Mouse (Mus musculus) olfactory bulb, adult 2 months (tissue): ENCODE results near the gene Dnase1. TPM values are rescaled to one million over a fixed set of nuclear protein-coding genes. Genes with fewer than 3 reads are reported as not detected.

Experiments
- H3K27ac ChIP-seq: fragments of 200-500 bp; 2 replicates; pipeline ENCODE4 v1.5.1; 2012; ENCODE audit warnings: low read depth, low read length; ENCODE audit not compliant: insufficient read depth
- H3K4me1 ChIP-seq: fragments of 200-500 bp; 2 replicates; pipeline ENCODE4 v1.6.1; 2012; ENCODE audit warnings: low read length; ENCODE audit not compliant: control insufficient read depth, insufficient read depth
- H3K4me3 ChIP-seq: fragments of 200-500 bp; 2 replicates; pipeline ENCODE4 v1.5.1; 2012; ENCODE audit warnings: mild to moderate bottlenecking, low read depth, low read length, moderate library complexity; ENCODE audit not compliant: insufficient read depth
- CTCF ChIP-seq: fragments of 200-500 bp; IDR thresholded peaks from 2 replicates; pipeline ENCODE4 v1.5.1; 2012; ENCODE audit warnings: low read depth, mild to moderate bottlenecking, low read length, moderate library complexity; ENCODE audit not compliant: insufficient read depth
- POLR2A ChIP-seq: fragments of 200-500 bp; IDR thresholded peaks from 2 replicates; pipeline ENCODE4 v1.6.1; 2012; ENCODE audit warnings: mild to moderate bottlenecking, low read depth, low read length, moderate library complexity; ENCODE audit not compliant: insufficient read depth
- WGBS: fragments of 180-500 bp; shearing (Covaris S2); methylation state at CpG from one replicate; pipeline ENCODE4 v1.1.7; 2018; 5-methylcytosine and 5-hydroxymethylcytosine counted together
- polyA plus RNA-seq: library from polyadenylated mRNA; stranded (reverse); fragments of >200 nt; gene quantifications from 2 replicates; pipeline ENCODE4 v1.2.4, GENCODE M21; 2012; ENCODE audit warnings: low replicate concordance; ENCODE audit not compliant: missing spikeins, insufficient read depth, insufficient read length

Gene Dnase1
- polyA plus RNA-seq, 1 experiment = not detected

GRCm38 (mm10) chr16:4037690-4038089 lies 948 bp downstream of the Dnase1 start:
- 92% methylated on average over 7 of the region's 7 CpGs for WGBS
- Histone ChIP-seq H3K27ac (no peak overlapping the region), H3K4me3 (no peak overlapping the region), H3K4me1 (no peaks in the 10 kb centered on the region)
- TF ChIP-seq CTCF (no peak), POLR2A (no peak)

- WGBS = 92% methylated on average over 5 of the region's 5 CpGs
- TF ChIP-seq CTCF = no peak
- TF ChIP-seq POLR2A = no peak
- H3K4me1 ChIP-seq = no peaks in the 10 kb centered on the region
- no peak overlapping the region for H3K27ac ChIP-seq
- H3K4me3 ChIP-seq = no peak overlapping the region
These were observed 3.5 kb downstream of the Dnase1 start for GRCm38 (mm10) chr16:4040206-4040605.

DNA sequence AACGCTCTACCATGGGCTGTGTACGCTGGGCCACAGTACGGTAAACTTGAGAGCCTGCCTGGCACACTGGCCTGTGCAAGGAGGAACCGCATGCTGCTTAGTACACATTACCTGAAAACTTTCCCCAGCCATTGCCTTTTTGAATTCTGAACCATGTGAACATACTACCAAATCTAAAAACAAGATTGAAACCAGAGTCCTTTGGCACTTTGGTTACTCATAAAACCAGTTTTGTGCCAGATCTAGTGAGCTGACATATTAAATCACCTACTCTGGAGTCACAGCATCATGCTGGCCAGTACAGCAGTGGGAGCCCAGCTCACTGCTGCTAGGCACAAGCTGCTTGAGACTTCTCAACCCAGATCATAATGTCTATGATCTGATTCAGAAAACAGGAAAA lies 4.9 kb downstream of the Dnase1 start:
- Histone ChIP-seq H3K27ac (no peak overlapping the region), H3K4me1 (no peaks in the 10 kb centered on the region), H3K4me3 (no peak overlapping the region)
- TF ChIP-seq CTCF = no peak
- no peak for TF ChIP-seq POLR2A
- WGBS = 97% methylated on average over 4 of the region's 4 CpGs

- Histone ChIP-seq H3K4me3 (no peak overlapping the region), H3K27ac (no peak overlapping the region), H3K4me1 (no peaks in the 10 kb centered on the region)
- TF ChIP-seq POLR2A = no peak
- no peak for TF ChIP-seq CTCF
- 88% methylated on average over 2 of the region's 2 CpGs for WGBS
These were observed 7.4 kb downstream of the Dnase1 start for GRCm38 (mm10) chr16:4044093-4044492.

DNA sequence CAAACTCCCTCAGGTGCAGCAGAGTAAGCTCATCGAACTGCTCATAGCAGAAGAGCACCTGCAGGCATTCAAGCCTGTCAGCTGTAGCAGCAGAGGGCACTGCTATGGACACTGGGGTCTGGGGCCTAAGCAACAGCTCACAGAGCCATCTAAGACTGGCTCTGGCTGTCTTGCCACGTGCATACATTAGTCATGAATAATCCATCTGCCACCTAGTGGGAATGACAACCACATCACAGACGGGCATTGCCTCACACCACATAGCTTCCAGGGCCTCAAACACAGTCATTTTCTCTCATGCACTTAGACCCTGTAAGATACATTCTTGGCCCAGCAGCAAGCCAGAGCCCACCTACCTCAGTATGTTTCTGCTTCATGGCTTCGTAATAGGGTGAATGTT lies 8.8 kb downstream of the Dnase1 start:
- H3K4me3 ChIP-seq = no peak overlapping the region
- H3K4me1 ChIP-seq = no peaks in the 10 kb centered on the region
- TF ChIP-seq POLR2A (no peak), CTCF (no peak)
- WGBS = 80% methylated on average over 4 of the region's 4 CpGs
- H3K27ac ChIP-seq = no peak overlapping the region

DNA sequence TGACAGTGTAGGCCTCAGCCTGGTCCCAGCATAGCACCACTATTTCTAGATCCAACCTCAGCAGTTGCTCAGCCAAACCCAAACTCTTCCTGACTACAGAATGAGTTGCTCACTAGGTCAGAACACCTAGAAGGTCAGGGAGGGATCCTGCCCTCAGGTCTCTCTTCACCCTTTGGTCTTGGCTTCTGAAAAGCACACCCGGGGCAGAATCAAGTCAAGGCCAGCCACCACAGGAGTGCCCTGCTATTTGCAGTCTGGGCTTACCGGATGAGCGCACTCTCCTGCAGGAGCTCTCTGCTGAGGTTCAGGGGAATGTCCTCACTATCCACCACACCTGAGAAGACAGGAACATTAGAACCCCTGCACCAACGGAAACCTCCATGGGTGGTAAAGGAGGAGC lies 15.9 kb downstream of the Dnase1 start:
- TF ChIP-seq POLR2A (no peak), CTCF (no peak)
- 97% methylated on average over 4 of the region's 4 CpGs for WGBS

DNA sequence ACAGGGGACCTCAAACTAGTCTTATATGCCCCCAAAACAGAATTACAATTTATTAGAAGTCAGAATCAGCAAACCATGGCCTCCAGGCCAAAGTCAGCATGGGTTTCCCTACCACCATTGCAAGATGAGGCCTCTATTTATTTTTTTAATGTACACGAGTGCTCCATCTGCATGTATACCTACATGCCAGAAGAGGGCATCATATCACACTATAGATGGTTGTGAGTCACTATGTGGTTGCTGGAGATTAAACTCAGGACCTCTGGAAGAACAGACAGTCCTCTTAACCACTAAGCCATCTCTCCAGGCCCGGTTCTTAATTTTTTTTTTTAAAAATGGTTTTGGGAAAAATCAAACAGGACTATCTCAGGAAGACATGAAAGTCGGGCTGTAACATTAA lies 17.1 kb downstream of the Dnase1 start:
- H3K4me3 ChIP-seq = no peak overlapping the region

More for the DNA sequence above, 15.9 kb downstream of the Dnase1 start:
- Histone ChIP-seq H3K27ac (no peak overlapping the region), H3K4me1 (no peaks in the 10 kb centered on the region), H3K4me3 (no peak overlapping the region)

DNA sequence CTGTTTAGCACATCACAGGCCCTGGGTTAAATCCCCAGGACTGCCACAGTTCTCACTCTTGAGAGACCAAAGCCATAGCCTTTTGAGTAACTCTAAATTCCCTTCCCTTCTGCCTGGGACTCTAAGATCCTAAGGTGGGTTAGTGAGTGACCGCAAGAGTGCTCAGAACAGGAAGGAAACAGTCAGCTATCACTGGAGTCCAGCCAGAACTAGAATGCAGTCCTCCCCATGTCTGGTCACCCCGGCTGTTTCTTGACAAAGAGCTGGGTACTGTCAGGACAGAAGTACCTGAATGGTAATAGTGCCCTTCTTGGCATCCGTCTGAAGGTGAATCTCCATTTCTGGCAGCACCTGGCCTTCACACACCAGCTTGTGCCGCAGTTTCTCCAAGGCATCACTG lies 28.2 kb downstream of the Dnase1 start:
- H3K4me3 ChIP-seq = no peak overlapping the region
- WGBS = 95% methylated on average over 4 of the region's 4 CpGs
- H3K27ac ChIP-seq = no peak overlapping the region
- H3K4me1 ChIP-seq = 0 out of 2 replicates have a peak, but pooled peaks cover 4% of the 10 kb centered on the region
- TF ChIP-seq CTCF = no peak
- no peak for TF ChIP-seq POLR2A

More for the DNA sequence above, 17.1 kb downstream of the Dnase1 start:
- Histone ChIP-seq H3K4me1 (no peaks in the 10 kb centered on the region), H3K27ac (no peak overlapping the region)
- TF ChIP-seq POLR2A (no peak), CTCF (no peak)
- 84% methylated on average over 3 of the region's 3 CpGs for WGBS

DNA sequence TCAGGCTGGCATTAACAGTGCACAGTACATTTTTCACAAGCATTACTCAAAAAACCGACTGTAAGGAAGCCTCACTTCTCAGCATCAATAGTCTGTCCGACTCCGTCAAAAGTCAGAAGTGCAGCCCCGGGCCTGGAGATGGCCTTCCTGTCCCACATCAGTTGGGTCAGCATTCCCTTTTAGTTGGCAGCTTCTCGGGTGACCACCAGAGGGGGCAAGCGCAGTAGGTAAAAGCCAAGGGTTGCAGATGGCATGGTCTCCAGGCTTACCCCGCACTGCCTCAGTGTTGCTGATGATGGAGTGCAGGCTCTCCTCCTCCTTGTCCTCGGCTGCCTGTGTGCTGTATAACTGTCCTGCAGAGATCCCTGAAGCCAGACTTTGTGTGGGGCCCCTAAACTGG lies 31.8 kb downstream of the Dnase1 start:
- TF ChIP-seq POLR2A (no peak), CTCF (peak; percentile 56)
- H3K4me1 ChIP-seq = 0 out of 2 replicates have a peak, but pooled peaks cover 4% of the 10 kb centered on the region
- H3K4me3 ChIP-seq = no peak overlapping the region
- WGBS = 38% methylated on average over 8 of the region's 8 CpGs
- no peak overlapping the region for H3K27ac ChIP-seq

DNA sequence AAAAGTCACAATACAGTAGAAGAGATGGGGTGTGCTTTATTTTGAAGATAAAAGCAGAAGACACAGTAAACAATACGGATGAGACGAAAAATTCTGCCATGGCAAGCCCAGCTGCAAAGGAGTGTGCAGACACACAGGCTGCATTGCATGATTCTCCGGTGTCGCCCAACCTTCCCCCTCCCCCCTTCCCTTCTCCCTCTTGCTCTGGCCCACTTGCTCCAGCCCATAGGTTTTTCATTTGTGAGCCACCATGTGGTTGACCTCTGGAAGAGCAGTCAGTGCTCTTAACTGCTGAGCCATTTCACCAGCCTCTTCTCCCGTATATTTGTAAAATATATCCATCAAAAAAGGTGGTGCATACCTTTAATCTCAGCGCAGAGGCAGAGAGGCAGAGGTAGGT lies 37.6 kb downstream of the Dnase1 start:
- Histone ChIP-seq H3K4me3 (no peak overlapping the region), H3K4me1 (no peaks in the 10 kb centered on the region), H3K27ac (no peak overlapping the region)
- 56% methylated on average over 6 of the region's 6 CpGs for WGBS
- TF ChIP-seq POLR2A = no peak
- TF ChIP-seq CTCF = no peak
